Mouse (Mus musculus) kidney, embryonic 15.5 days (tissue): ENCODE data around the gene 1700092M07Rik. TPM values are rescaled to one million over a fixed set of nuclear protein-coding genes. Genes with fewer than 3 reads are reported as not detected.
A peak's percentile ranks its signal among the peaks of the same experiment; 100 is the strongest.

ENCODE experiments used
- ATAC-seq: fragments of 200-750 bp; cut with Nextera tagmentation; replicated peaks from 2 replicates; pipeline ENCODE4 v1.8.0; 2017; ENCODE audit warnings: moderate TSS enrichment; ENCODE audit not compliant: low FRiP score
- H3K27ac ChIP-seq: fragments of 300-500 bp; sonication (generic); 2 replicates; pipeline ENCODE4 v1.5.1; 2015; ENCODE audit warnings: mild to moderate bottlenecking, inconsistent platforms
- H3K27me3 ChIP-seq: fragments of 300-500 bp; sonication (generic); 2 replicates; pipeline ENCODE4 v1.6.1; 2015; ENCODE audit warnings: inconsistent platforms
- H3K36me3 ChIP-seq: fragments of 300-500 bp; sonication (generic); 2 replicates; pipeline ENCODE4 v1.6.1; 2015; ENCODE audit warnings: inconsistent platforms
- H3K4me1 ChIP-seq: fragments of 300-500 bp; sonication (generic); 2 replicates; pipeline ENCODE4 v1.6.1; 2015; ENCODE audit warnings: inconsistent platforms
- H3K4me2 ChIP-seq: fragments of 300-500 bp; sonication (generic); 2 replicates; pipeline ENCODE4 v1.6.1; 2015; ENCODE audit warnings: moderate library complexity, mild to moderate bottlenecking, inconsistent platforms
- H3K4me3 ChIP-seq: fragments of 300-500 bp; sonication (generic); replicated peaks from 2 replicates; pipeline ENCODE4 v1.5.1; 2015; ENCODE audit warnings: mild to moderate bottlenecking, inconsistent platforms
- H3K9ac ChIP-seq: fragments of 300-500 bp; sonication (generic); 2 replicates; pipeline ENCODE4 v1.6.1; 2015; ENCODE audit warnings: mild to moderate bottlenecking, inconsistent platforms
- H3K9me3 ChIP-seq: fragments of 300-500 bp; sonication (generic); replicated peaks from 2 replicates; pipeline ENCODE4 v1.6.1; 2016; ENCODE audit warnings: inconsistent platforms
- whole genome bisulfite sequencing: fragments of 180-500 bp; shearing (Covaris S2); methylation state at CpG from one replicate; pipeline ENCODE4 v1.1.7; 2015; ENCODE audit warnings: mixed read lengths; 5-methylcytosine and 5-hydroxymethylcytosine counted together
- polyA plus RNA-seq: library from polyadenylated mRNA; unstranded; fragments of >200 nt; fragmentation: Nextera tagmentation; extraction: Ambion mirVana; gene quantifications from 2 replicates; pipeline ENCODE4 v1.2.1, GENCODE M21; 2015

The 1700092M07Rik gene
- polyA plus RNA-seq: 2.0 and 2.6 TPM in 2 replicates

GRCm38 (mm10) chr19:8740603-8741002 lies at the start of gene 1700092M07Rik:
1700092M07Rik (plus strand) TSS chr19:8740718.
- no peak for ATAC-seq
- 61% methylated on average over 14 of the region's 14 CpGs for WGBS
- Histone ChIP-seq H3K36me3 (peaks cover 69% of the 10 kb centered on the region), H3K9me3 (no peaks in the 10 kb centered on the region), H3K4me2 (peak within 1 kb of the TSS; percentile 87), H3K4me3 (peak within 1 kb of the TSS; percentile 86), H3K9ac (peak within 1 kb of the TSS; percentile 89), H3K27ac (peak within 1 kb of the TSS; percentile 97), H3K4me1 (peaks cover 29% of the 10 kb centered on the region), H3K27me3 (no peaks in the 10 kb centered on the region)

GRCm38 (mm10) chr19:8691871-8692539 lies 48.5 kb upstream of the 1700092M07Rik start:
- no peaks in the 10 kb centered on the region for H3K36me3 ChIP-seq
- no peak overlapping the region for H3K4me3 ChIP-seq
- H3K4me2 ChIP-seq: no peak overlapping the region
- no peak overlapping the region for H3K27ac ChIP-seq
- H3K9ac ChIP-seq: no peak overlapping the region
- no peaks in the 10 kb centered on the region for H3K9me3 ChIP-seq
- 63% methylated on average over 9 of the region's 9 CpGs for WGBS
- H3K27me3 ChIP-seq: no peaks in the 10 kb centered on the region
- ATAC-seq: no peak
- no peaks in the 10 kb centered on the region for H3K4me1 ChIP-seq

GRCm38 (mm10) chr19:8692740-8693139 lies 47.8 kb upstream of the 1700092M07Rik start:
- Histone ChIP-seq H3K4me3 (no peak overlapping the region), H3K36me3 (no peaks in the 10 kb centered on the region), H3K4me2 (no peak overlapping the region), H3K4me1 (no peaks in the 10 kb centered on the region), H3K9ac (no peak overlapping the region), H3K9me3 (no peaks in the 10 kb centered on the region), H3K27me3 (no peaks in the 10 kb centered on the region), H3K27ac (no peak overlapping the region)
- 76% methylated on average over 5 of the region's 5 CpGs for WGBS
- no peak for ATAC-seq

DNA sequence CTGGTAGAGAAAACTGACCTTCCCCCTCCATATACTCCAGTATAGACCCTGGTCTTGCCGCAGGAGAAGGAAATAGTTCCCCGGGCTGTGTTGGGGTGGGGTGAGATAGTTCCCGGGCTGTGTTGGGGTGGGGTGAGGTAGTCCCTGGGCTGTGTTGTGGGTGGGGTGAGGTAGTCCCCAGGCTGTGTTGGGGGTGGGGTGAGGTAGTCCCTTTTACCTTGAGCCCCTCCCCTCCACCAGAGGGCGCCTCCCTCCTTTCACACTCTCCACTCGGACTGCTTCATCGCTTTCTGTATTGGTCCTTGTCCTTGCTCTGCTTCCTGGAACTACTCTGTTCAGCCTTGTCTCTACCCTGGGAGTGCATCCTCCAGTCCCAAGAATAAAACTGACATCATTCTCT lies 45.2 kb upstream of the 1700092M07Rik start:
- Histone ChIP-seq H3K9ac (no peak overlapping the region), H3K9me3 (no peaks in the 10 kb centered on the region), H3K4me2 (no peak overlapping the region), H3K4me3 (no peak overlapping the region), H3K27ac (no peak overlapping the region), H3K27me3 (no peaks in the 10 kb centered on the region), H3K36me3 (no peaks in the 10 kb centered on the region), H3K4me1 (no peaks in the 10 kb centered on the region)
- WGBS: 63% methylated on average over 5 of the region's 6 CpGs
- peak; percentile 43; the same call in 1 of the 2 replicates for ATAC-seq

- H3K4me1 ChIP-seq: 0 out of 2 replicates have a peak, but pooled peaks cover 5% of the 10 kb centered on the region
- no peak overlapping the region for H3K27ac ChIP-seq
- H3K9ac ChIP-seq: no peak overlapping the region
- no peak for ATAC-seq
- H3K4me3 ChIP-seq: no peak overlapping the region
- WGBS: 85% methylated on average over 9 of the region's 9 CpGs
- H3K36me3 ChIP-seq: no peaks in the 10 kb centered on the region
- no peak overlapping the region for H3K4me2 ChIP-seq
- no peaks in the 10 kb centered on the region for H3K9me3 ChIP-seq
- no peaks in the 10 kb centered on the region for H3K27me3 ChIP-seq
These were observed 40.9 kb upstream of the 1700092M07Rik start for GRCm38 (mm10) chr19:8699652-8700051.

DNA sequence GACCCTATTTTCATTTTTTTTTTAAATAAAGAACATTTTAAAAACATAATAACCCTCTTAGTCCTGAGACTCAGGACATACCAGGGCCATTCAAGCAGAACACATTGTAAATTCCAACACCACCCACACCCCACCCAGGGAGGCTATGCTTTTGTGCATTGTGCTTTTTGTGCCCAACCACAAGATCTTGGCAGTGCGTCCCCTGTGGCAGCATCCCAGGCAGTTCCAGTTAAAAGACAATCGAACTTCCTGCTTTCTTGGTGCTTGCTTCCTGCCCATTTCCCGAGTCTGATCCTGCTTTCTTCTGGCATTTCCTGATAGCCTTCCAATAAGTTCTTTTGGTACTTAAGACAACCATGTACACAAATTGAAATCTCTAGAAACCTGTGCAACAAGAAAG lies 38.1 kb upstream of the 1700092M07Rik start:
- Histone ChIP-seq H3K9ac (no peak overlapping the region), H3K4me2 (no peak overlapping the region), H3K4me1 (0 out of 2 replicates have a peak, but pooled peaks cover 5% of the 10 kb centered on the region), H3K27ac (peak overlapping the region; percentile 33), H3K27me3 (no peaks in the 10 kb centered on the region), H3K4me3 (no peak overlapping the region), H3K36me3 (peaks cover 14% of the 10 kb centered on the region), H3K9me3 (no peaks in the 10 kb centered on the region)
- WGBS: 56% methylated on average over 3 of the region's 3 CpGs
- 0 out of 2 replicates have a peak, but pooled peaks have one; percentile 46 for ATAC-seq

DNA sequence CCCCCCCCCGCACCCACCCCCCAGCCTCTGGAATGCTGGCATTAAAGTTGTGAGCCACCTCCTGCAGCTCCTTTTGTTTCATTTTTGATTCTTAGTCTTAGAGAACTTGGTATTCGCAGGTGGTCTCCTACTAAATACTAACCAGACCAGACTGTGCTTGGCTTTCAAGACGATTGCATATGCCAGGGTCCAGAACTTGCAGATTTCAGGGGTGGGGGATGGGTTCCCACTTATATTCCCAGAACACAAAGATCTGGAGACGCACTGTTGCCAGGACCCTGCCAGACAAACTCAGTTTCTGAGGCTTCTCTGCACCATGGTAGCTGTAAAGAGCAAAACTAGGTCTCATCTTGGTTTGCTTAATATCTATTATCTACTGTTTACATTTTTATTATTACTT lies 36.9 kb upstream of the 1700092M07Rik start:
- WGBS: 85% methylated on average over 3 of the region's 4 CpGs
- H3K27ac ChIP-seq: no peak overlapping the region
- no peaks in the 10 kb centered on the region for H3K27me3 ChIP-seq
- H3K9ac ChIP-seq: no peak overlapping the region
- H3K4me3 ChIP-seq: no peak overlapping the region
- no peak for ATAC-seq
- H3K9me3 ChIP-seq: no peaks in the 10 kb centered on the region
- H3K36me3 ChIP-seq: peaks cover 26% of the 10 kb centered on the region
- 0 out of 2 replicates have a peak, but pooled peaks cover 5% of the 10 kb centered on the region for H3K4me1 ChIP-seq
- H3K4me2 ChIP-seq: no peak overlapping the region

DNA sequence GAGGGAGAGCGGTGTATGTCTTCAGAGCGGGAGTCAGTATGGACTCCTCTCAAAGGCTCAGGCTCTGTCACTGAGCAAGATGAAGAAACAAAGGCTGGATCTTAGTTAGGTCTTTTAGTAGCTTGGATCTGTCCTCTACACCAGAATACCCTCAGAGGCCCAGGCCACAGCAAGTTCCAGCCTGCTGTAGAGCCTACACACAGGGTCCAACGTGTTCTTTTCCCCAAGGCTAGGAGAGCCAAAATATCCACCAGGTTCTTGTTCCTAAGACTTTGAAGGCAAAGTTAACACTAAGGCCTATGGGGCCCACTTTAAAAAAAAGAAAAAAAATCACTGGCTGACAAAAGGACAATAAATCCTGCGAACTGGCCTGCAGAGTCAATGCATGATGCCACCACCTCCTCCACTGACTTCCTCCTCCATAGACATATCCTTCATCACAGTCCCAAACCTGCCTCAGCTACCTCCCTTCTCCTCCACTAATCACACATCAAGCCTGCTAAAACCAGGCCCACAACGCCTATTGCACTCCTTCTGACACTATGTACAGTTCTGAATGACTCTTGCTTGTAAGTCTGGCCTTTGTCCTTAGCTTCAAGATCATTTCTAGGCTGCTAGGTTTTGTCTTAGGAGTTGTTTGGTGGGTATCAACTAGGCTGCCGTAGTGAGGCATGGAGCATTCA lies 35.4 kb upstream of the 1700092M07Rik start:
- 72% methylated on average over 6 of the region's 6 CpGs for WGBS

DNA sequence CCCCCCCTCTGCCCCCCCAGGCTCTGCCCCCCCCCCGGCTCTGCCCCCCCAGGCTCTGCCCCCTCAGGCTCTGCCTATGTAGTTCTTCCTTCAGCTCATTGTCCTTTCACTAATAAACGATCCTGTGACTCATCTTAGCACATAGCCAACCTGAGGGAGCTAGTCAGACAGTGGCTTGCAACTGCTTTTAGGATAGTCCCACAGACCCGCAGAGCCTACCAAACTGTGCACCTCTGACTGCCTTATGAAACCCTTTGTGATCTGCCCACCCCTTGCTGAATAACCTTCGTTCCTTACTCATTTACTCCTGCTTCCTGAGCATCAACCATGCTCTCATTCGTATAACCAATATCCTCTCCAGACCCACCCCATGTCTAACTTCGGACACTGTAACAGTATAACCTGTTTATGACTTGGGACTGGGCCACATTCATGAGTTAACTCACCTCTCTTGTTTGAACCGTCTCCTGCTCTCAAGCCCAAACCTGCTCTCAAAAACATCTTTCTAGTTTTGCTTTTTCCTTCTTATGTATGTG lies 34.3 kb upstream of the 1700092M07Rik start:
- no peaks in the 10 kb centered on the region for H3K27me3 ChIP-seq
- H3K27ac ChIP-seq: no peak overlapping the region
- H3K4me3 ChIP-seq: no peak overlapping the region
- no peak overlapping the region for H3K9ac ChIP-seq
- ATAC-seq: no peak
- H3K36me3 ChIP-seq: peaks cover 52% of the 10 kb centered on the region
- no peak overlapping the region for H3K4me2 ChIP-seq
- H3K4me1 ChIP-seq: peaks cover 19% of the 10 kb centered on the region; the same call in 1 of the 2 replicates
- H3K9me3 ChIP-seq: no peaks in the 10 kb centered on the region
- 87% methylated on average over 7 of the region's 7 CpGs for WGBS

More for the DNA sequence above, 35.4 kb upstream of the 1700092M07Rik start:
- no peak for ATAC-seq
- Histone ChIP-seq H3K4me3 (no peak overlapping the region), H3K27me3 (no peaks in the 10 kb centered on the region), H3K36me3 (peaks cover 41% of the 10 kb centered on the region), H3K4me2 (no peak overlapping the region), H3K9me3 (no peaks in the 10 kb centered on the region), H3K9ac (no peak overlapping the region), H3K4me1 (peaks cover 9% of the 10 kb centered on the region; the same call in 1 of the 2 replicates), H3K27ac (no peak overlapping the region)

DNA sequence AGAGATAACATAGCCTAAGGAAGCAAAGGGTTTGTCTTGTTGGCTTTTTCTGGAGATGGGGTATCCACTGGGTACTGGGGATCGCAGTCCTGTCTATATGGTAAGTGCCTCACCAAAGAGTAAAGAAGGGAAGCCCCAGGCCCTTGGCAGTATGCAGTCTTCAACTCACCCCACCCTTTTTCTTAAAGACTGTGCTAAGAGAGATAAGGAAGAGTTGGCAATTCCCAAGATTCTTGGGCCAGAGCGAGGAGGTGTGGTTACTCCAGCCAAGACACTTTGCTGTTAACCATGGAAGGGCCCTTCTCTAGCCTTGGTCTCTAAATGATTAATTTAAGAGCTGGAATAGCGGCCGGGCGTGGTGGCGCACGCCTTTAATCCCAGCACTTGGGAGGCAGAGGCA lies 33.6 kb upstream of the 1700092M07Rik start:
- no peak overlapping the region for H3K4me2 ChIP-seq
- no peaks in the 10 kb centered on the region for H3K9me3 ChIP-seq
- peaks cover 26% of the 10 kb centered on the region for H3K4me1 ChIP-seq
- WGBS: 95% methylated on average over 7 of the region's 7 CpGs
- H3K4me3 ChIP-seq: no peak overlapping the region
- H3K36me3 ChIP-seq: peaks cover 57% of the 10 kb centered on the region
- H3K27ac ChIP-seq: no peak overlapping the region
- H3K9ac ChIP-seq: no peak overlapping the region
- no peaks in the 10 kb centered on the region for H3K27me3 ChIP-seq
- no peak for ATAC-seq

DNA sequence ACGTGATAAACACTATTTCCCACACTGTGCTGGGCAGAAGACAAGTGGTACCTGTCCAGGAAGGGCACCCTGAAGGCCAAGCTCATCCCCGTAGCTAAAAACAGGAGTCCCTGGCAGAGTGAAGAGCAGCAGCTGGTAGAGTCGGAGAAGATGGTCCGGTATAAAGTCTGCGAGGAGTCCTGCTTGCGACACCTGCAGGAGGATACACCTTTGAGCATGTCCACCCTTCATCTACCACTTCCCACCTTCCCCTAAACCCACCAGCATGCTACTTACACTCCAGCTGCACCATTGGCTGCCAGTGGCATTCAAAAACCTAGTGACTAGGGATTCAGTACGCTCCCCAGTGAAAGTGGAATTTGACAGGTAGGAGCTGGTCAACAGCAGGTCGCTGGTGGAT lies 31.6 kb upstream of the 1700092M07Rik start:
- Histone ChIP-seq H3K27me3 (no peaks in the 10 kb centered on the region), H3K4me1 (peaks cover 28% of the 10 kb centered on the region), H3K36me3 (peaks cover 57% of the 10 kb centered on the region), H3K9me3 (no peaks in the 10 kb centered on the region), H3K4me2 (no peak overlapping the region), H3K4me3 (no peak overlapping the region), H3K27ac (no peak overlapping the region), H3K9ac (no peak overlapping the region)
- 92% methylated on average over 8 of the region's 8 CpGs for WGBS
- ATAC-seq: no peak

DNA sequence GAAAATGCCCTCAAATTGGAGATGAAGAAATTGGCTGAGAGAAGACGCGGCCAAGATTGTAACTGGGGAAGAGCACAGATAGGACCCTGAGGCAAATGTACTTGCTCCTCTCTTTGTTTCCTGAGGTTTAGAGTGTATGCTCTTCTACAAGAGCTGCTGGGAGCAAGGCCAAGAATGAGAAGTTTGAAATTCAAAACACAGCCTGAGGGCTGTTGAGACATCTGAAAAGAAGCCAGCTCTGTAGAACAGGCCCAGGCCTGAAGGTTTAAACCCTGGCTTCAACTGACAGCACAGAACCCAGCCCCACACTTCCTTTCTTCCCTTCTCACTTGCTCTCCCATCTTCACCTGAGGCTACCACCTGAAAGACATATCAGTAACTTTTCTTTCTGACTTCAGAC lies 30.5 kb upstream of the 1700092M07Rik start:
- H3K4me2 ChIP-seq: no peak overlapping the region
- H3K4me1 ChIP-seq: peaks cover 32% of the 10 kb centered on the region
- no peak overlapping the region for H3K9ac ChIP-seq
- 98% methylated on average over 2 of the region's 2 CpGs for WGBS
- H3K36me3 ChIP-seq: peaks cover 57% of the 10 kb centered on the region
- H3K27ac ChIP-seq: no peak overlapping the region
- no peaks in the 10 kb centered on the region for H3K27me3 ChIP-seq
- H3K9me3 ChIP-seq: no peaks in the 10 kb centered on the region
- H3K4me3 ChIP-seq: no peak overlapping the region
- ATAC-seq: no peak
